Mouse (Mus musculus): Measurements from ENCODE around the gene Arel1.

The Arel1 gene

DNA sequence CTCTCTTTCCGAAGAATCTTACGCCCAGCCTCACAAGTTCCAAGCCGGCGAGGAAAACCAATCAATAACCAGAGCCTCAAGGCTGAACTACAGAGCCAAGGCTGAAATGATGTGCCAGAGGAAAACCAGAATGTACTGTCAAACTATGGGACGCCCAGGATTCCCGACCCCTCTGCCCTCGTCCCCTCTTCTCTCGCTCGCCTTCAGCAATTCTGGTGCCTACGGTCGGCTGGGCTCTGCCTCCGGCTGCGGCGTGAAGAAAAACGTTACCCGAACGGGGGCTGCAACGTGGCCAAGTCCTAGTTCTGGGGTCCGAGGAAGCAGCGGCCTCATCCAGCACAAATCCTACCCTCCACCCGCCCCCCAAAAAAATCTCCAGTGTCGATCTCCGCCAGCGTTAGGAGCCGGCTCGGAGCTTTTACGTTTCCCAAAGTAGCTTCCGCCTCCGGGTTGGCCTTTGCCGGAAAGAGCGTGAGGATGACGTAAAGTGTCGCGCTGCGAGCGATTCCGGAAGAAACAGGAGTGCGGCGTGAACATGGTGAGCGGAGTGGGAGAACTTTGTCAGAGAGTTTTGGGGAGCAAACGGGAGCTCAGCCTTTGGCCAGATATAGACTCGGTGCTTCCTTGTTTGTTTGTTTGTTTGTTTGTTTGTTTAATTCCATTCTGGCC, at the start of gene Arel1, which contains the start of gene Fcf1:
Gene Arel1 (minus strand): TSS at position 473 of the 669 bp plus-strand sequence.
Gene Fcf1 (plus strand): TSS at position 470 of the 669 bp plus-strand sequence.
- DNase-seq (ENCODE audit: low spot score in 2 of 2), result peak; percentile 89 to 93

DNA sequence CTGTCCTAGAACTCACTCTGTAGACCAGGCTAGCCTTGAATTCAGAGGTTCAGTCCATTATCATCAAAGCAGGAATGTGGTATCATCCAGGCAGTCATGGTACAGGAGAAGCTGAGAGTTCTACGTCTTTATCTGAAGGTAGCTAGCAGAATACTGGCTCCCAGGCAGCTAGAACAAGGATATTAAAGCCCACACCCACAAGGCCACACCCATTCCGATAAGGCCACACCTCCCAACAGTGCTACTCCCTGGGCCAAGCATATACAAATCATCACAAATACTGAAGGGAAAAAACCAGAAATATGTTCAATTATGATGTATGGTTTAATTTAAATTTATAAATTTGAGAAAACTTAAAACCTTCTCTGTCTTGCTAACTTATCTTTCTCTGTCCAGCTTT, 41.5 kb upstream of the Arel1 start:
- DNase-seq (ENCODE audit: low spot score in 2 of 2), result no peak

DNA sequence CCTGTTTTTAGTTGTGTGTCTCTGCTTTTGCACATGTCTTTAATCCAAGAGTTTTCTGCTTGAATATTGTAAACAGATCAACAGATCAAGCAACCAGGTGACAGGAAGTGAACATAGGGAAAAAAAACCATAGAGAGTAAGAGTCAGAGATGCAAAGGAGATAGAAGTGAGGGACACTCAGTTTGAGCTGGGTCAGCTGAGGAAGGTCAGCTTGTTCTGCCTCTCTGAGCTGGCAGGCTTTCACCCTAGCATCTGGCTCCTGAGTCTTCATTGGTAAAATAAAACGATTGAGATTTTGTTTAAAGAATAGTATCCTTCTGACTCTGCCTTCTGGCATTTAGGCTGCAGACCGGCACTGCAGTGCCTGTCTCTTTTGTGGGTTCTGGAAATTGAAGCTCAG, 39.8 kb upstream of the Arel1 start:
- DNase-seq (ENCODE audit: low spot score in 2 of 2), result no peak

DNA sequence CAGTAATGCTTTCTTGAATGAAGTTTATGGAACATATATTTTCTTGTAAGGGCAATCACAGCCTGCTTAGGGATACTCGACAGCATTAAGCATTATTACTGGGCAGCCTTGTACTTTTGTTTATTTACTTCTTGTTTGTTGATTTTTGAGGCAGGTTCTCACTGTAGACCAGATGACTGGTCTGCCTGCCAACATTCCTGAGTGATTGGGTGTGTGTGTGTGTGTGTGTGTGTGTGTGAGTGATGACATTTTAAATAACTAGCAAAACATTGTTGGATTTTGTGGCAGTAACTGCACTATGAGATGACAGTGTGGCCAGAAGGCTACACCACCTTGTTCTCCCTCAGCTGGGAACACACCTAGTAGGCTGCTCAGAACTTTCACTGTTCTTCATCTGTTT, 39.1 kb upstream of the Arel1 start:
- DNase-seq (ENCODE audit: low spot score in 2 of 2), result no peak

DNA sequence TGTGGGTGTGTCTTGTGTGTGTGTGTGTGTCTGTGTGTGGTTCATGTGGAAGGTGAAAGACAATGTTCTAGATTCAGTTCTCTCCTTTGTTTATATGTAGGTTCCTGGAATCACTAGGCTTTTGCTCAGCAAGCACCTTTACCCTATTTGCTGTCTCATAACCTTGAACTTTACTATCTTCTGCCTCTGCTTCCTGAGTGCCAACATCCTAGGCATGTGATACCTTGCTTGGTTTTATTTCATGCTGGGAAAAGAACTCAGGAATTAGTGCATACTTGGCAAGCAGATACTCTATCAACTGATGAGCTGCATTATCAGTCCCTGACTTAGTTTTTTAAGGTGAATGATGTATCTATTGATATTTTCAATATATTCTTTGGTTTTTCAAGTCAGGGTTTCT, 36.3 kb upstream of the Arel1 start:
- DNase-seq (ENCODE audit: low spot score in 2 of 2), result no peak

DNA sequence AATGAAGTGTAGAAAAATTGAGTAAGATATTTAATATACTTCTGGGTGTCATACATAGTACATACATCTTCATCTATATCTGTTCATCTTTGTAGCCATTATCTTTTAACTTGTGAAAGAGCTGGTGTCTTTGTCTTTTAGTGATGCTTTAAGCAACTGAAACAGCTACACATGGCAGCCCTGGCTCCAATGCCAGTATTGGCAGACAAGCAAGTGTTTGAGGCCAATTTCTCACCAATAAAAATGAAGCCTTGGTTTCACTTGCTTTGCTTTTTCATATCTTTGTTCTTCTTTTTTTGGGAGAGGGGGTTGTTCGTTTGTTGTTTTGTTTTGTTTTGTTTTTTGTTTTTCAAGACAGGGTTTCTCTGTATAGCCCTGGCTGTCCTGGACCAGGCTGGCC, 35.5 kb upstream of the Arel1 start:
- no peak for DNase-seq (ENCODE audit: low spot score in 2 of 2)

DNA sequence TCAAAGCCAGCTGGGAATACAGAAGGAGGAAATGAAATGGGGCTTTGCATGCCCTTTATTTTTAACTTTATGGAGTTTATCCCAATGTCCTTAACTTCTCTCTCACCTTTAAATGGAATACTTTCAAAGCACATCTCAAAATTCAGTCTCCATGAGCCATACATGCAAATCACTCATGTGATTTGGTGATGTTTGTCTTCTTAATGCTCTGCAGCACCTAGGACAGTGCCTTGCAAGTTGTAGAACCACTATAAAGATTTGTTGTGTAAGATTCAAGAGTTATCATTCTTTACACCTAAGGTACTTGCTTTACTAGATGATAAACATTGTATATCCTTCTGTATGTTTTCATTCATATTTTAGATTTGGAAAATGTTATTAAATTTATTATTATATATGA, 28.4 kb upstream of the Arel1 start:
- DNase-seq (ENCODE audit: low spot score in 2 of 2), result no peak

DNA sequence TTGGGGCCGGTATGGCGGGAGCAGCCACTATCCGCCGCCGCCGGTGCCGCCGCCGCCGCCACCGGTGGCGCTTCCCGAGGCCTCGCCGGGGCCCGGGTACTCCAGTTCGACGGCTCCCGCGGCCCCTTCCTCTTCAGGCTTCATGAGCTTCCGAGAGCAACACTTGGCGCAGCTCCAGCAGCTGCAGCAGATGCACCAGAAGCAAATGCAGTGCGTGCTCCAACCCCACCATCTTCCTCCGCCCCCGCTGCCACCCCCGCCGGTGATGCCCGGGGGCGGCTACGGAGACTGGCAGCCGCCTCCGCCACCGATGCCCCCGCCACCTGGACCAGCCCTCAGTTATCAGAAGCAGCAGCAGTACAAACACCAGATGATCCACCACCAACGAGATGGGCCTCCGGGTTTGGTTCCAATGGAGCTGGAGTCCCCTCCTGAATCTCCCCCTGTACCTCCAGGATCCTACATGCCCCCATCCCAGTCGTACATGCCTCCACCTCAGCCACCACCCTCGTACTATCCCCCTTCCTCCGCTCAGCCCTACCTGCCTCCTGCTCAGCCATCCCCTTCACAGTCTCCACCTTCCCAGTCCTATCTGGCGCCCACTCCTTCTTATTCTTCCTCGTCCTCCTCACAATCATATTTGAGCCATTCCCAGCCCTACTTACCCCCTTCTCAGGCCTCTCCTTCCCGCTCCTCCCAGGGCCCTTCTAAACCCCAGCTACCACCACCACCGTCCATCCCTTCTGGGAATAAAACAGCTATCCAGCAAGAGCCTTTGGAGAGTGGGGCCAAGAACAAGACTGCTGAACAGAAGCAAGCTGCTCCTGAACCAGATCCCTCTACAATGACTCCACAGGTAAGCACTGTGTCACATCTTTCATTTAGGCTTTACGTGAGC, 26.1 kb upstream of the Arel1 start:
- peak; percentile 67 to 85 for DNase-seq (ENCODE audit: low spot score in 2 of 2)

DNA sequence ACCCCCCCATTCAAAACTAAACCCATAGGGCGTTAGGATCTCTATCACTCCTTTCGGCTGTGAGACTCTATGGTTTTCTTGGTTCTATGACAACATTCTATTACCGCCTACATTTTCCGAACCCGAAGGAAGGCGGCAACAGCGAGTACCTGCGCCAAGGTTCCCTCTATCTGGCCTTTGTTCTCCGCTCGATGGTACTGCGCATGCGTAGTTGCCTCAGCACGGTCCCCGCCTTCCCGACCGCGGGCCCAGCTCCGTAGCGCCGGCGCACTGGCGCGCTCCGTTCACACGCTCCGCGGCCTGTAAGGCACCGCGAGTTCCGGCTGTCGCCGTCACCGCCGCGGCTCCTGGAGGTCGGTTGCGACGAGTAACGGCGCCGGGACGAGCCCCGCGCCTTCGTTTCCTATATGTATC, 25.4 kb upstream of the Arel1 start, which contains the start of gene Ylpm1:
Gene Ylpm1 (plus strand): TSS at position 239 of the 414 bp plus-strand sequence.
- peak; percentile 97 to 99 for DNase-seq (ENCODE audit: low spot score in 2 of 2)

DNA sequence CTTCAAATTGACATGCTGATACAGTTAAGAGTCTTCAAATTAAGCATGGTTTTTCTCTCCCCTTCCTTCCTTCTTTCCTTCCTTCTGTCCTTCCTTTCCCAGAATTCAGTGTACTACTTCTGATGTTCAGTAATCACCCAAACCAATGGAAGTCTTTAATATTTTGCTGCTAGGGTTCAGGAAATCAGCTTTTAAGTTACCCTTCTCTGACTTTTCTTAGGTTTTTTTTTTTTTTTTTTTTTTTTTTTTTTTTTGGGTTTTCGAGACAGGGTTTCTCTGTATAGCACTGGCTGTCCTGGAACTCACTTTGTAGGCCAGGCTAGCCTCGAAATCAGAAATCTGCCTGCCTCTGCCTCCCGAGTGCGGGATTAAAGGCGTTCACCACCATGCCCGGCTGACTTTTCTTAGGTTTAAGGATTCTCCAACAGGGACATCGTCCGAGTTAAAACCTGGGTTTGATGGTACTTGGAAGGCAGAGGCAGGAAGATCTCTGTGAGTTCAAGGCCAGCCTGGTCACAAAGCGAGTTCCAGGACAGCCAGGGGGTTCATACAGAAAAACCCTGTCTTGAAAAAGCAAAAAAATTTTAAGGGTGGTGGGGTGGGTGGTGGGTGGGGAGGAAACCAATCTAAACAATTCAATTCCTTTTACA, 24.5 kb upstream of the Arel1 start:
- no peak for DNase-seq (ENCODE audit: low spot score in 2 of 2)

DNA sequence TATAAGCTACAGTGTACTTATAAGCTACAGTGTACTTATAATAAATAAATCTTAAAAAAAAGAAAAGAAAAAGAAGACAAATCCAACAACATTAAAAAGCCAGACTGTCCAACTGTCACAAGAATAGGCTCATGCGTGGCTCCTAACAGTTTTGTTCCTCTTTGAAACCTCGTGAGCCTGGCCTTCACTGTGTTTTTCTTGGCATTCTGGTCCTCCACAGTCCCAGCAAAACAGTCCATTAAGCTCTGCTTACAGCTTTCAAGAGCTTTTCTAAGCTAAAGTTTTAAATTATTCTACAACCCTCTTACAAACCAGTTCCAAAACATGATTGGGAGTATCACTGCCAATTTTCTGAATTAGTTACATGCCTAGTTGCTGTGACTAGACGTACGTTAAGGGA, 18.8 kb upstream of the Arel1 start:
- no peak for DNase-seq (ENCODE audit: low spot score in 2 of 2)

DNA sequence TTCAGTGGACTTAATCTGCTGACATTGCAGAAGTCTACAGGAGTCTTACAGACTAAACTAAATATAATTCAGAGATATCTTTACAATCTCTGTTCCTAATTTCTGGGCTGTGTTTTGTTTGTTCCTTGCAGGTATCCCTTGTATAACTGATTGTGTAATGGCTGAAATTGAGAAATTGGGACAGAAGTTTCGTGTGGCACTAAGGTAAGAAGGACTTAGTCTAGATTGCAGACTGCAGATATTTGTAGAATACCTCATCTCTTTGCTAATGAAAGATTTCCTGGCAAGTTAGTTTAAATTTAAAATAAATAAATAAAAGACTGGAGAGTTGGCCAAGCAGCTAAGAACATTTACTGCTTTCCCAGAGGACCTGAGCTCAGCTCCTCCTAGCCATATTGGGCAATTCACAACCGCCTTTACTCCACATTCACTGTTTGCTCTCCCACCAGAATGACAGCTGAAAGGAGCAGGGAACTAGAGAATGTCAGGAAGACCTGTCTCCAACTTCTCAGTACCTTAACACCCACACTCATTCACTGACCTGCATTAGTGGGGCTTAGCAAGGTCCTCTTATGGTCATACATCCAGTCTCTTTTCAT, 8.7 kb upstream of the Arel1 start:
- no peak for DNase-seq (ENCODE audit: low spot score in 2 of 2)

DNA sequence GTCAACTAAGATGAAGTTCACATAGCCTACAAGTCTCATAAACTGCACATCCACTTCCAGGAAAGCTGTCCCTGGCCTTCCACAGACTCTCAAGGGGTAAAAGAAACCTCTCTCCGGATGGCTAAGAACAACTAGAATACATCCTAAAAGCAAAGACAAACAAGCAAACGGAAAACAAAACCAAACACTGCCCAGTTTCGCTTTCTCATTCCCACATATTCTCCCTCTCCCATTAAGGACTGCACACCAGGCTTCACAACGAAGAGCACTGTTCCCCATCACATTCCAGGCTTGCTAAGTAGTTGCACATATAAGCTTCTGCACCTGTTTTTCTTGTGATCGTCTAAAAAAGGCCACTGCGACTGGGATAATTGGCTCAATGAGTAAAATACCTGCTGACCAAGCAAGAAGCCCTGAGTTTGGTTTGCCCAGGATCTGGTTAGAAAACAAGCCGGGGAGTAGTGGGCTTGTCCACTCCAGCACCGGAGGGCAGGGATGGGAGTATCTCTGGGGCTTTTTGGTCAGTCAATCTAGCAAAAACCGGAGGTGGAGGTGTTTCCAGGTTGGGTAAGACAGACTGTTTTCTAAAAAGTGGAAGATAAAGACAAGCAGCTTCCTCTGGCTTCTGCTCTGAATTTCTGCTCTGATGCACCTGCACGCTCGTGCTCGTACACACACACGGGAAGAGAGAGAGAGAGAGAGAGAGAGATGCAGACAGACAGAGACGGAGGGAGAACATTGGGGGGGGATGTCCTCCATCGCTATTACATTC, 858 bp downstream of the Arel1 start:
- peak; percentile 24 to 67 for DNase-seq (ENCODE audit: low spot score in 2 of 2)

DNA sequence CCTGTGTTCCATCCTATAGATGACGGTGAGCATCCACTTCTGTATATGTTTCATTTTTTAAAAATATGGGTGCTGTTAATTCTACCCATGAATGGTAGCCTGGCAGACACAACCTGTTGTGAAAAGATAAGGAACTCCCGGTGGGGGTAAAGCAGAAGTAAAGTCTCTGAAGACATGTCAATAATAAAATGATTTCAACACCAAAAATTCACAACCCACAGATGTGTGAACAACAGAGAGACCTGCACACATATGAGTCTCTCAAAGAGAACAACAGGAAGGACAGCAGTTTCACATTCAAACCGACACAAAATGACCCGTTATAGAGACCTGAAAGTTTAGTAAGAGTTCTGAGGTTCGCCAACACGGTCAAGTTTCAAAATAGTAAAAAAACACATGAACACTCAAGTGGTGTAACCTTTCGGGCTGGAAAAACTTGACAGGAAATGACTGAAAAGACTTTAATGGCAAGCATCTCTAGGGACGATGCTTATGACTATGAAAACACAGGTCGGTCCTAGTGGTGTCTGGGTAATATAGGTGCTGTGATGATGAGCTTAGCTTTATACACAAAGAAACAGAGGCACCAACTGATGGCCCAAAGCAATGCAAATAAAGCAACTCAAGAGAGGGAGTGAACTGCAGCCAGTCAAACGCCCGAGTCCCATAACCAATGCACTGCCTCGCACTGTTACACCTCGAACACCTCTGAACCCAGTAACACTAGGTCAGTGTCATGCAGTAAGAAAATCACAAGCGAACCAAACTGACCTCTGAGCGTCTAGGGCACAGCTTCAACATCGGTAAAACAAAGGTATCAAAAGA, 1.7 kb downstream of the Arel1 start:
- peak in 1 of 2 experiments; percentile 19 for DNase-seq (ENCODE audit: low spot score in 2 of 2)

DNA sequence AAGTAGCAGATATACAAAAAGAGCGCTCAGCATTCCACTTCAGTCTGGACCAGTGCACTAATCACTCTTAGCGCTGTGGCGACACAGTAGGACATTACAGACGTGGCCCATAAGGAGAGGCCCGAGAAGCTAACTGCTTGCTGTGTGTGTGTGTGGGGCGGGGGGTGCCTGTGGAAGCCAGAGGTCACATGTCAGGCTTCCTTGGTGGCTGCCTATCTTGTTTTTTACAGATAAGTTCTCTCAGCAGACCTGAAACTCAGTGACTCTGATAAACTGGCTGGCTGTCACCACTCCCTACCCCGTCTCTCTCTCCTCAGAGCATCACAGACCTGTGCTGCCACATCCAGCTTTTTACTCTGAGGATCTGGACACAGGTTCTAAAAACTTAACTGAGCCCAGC, 8.1 kb downstream of the Arel1 start:
- DNase-seq (ENCODE audit: low spot score in 2 of 2), result peak; percentile 64 to 72

DNA sequence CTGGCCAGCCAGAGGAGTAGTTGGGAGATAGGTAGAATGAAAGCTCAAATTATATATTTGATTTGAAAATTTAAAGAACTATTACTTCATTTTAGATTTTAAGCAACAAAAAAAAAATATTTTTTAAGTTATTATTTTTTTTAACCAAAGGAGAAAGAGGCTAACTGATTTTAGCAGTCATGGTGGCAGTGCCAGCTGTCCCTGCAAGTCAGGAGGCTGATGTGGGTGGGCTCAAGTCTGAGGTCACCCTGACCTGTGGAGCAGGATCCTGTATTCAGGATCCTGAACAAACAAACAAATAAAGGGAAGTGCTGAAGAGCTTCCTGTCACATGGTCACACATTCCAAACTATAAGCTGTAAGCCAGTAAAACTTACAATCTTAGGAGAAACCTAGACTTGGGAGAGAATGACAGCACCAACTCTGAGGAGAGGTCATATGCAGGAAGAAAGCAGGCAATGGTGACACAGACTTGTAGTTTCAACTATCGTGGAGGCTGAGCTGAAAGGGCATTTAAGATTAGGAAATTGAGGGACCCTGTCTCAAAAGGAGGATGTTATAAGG, 11.8 kb downstream of the Arel1 start:
- no peak for DNase-seq (ENCODE audit: low spot score in 2 of 2)

DNA sequence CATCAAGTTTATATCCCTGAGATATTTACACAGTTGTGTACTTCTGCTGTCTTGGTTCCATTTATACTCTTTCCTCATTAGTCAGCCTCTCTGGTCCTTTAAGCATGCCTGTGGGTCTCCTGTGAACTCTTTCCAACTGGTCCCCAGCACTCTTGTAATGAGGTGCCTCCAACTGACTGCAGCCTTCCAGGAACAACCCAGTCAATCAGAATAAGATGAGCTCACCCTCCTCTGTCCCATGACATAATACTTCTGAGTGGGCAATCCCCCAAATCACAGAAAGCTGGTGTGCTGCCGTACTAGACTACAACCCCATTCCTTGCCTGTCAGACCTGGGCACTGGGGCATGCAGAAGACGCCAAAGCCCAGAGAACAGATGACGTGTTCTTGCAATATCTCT, 14.4 kb downstream of the Arel1 start:
- DNase-seq (ENCODE audit: low spot score in 2 of 2), result no peak

DNA sequence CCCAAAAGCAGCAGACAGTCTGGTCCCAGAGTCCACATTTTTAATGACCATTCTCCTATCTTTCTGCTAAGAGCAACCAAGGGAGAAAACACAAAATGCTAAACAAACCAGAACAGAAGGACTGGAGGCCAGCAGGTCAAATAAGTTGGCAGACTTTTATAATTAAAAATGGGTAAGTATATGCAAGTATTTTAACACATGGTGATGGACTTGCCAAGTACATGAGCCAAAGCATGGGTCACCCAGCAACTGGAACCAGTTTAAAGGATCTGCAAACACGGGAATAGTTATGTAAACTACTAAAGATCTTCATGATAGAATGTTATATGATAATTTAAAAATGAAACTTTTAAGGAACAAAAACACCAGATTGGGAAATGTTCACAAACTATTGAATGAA, 18.3 kb downstream of the Arel1 start:
- DNase-seq (ENCODE audit: low spot score in 2 of 2), result no peak

DNA sequence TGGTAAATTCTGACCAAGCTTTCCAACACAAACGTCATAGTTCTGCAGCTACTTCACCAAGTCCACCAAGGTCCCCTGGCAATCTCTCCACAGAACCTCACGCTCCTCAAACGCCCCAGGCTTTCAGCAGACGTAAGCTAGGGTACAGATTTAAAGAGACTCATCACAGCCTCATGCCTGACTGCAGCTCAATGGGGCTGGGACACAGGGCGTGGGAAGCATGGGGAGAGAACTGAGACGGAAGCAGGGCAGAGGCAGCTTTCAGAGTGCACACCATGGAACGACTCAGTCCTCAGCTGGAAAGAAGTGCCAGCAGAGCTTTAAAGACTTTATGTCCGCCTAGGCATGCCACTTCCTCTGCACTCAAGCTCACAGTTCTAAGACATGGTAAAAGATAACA, 19.2 kb downstream of the Arel1 start:
- no peak for DNase-seq (ENCODE audit: low spot score in 2 of 2)

DNA sequence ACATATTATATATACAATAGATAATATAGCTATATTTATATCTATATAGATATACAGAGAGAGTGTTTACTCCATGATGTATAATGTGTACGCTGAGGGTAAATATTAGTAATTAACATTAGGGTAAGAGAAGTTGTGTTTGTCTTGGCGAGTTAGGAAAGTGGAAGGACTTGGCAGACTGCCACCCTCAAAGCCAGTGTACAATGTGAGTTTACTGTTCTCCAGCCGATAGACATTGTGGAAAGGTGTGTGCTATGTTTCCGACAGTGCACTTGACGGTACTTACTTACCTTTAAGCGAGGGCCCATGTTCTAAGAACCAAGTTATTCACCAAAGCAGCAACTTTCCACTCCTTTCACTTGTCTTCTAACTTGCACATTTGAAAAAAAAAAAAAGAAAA, 19.9 kb downstream of the Arel1 start:
- DNase-seq (ENCODE audit: low spot score in 2 of 2), result no peak

Measured in spleen, postnatal 4 days (tissue).